Mouse (Mus musculus): ENCODE data around the gene Ifi27l2a.

The Ifi27l2a gene

DNA sequence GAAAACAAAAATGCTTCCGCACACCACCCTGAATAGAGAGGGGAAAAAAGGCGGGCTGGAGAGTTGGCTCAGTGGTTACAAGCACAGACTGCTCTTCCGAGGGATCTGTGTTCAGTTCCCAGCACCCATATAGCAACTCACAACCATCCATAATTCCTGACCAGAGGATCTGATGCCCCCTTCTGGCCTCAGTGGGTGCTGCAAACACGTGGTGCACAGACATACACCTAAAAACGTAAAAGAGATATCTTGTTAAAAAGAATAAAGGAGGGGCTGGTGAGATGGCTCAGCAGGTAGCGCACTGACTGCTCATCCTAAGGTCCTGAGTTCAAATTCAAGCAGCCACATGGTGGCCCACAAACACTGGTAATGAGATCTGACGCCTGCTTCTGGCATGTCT is 16.8 kb downstream of the Ifi27l2a start:
- no peak for DNase-seq (ENCODE audit: low spot score in 2 of 2)

DNA sequence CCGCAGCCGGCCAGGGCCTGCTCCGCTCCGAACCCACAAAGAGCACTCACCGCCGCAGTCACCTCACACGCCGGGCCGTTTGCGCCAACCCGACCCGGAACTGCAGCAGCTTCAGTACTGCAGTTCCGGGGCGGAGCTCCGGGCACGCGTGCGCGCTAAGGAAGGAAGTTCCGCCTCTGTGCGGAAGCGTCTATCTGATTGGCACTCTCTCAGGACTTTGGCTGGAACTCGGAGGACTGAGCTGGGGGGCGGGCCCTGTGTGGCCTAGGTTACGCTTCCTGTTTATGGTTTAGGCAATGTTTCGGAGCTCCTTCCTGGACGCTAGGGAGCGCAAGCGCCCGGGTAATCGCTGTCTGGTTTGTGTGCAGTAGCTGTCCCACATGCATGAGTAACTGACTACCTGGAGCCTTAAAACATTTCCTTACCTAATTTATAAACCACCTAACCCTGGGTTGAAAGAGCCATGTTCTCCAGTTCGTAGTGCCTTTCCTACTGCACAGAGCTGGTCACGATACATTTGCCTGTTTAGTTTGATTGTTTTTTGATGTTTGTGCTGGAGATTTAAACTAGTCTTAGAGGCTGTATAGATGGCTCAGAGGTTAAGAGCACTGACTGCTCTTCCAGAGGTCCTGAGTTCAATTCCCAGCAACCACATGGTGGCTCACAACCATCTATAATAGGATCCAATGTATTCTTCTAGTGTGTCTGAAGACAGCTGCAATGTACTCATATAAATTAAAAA is 17.6 kb downstream of the Ifi27l2a start, which contains the start of gene Ddx24:
TSS of gene Ddx24 (minus strand) at position 102 of the 742 bp plus-strand sequence.
- peak; percentile 99 for DNase-seq (ENCODE audit: low spot score in 2 of 2)

DNA sequence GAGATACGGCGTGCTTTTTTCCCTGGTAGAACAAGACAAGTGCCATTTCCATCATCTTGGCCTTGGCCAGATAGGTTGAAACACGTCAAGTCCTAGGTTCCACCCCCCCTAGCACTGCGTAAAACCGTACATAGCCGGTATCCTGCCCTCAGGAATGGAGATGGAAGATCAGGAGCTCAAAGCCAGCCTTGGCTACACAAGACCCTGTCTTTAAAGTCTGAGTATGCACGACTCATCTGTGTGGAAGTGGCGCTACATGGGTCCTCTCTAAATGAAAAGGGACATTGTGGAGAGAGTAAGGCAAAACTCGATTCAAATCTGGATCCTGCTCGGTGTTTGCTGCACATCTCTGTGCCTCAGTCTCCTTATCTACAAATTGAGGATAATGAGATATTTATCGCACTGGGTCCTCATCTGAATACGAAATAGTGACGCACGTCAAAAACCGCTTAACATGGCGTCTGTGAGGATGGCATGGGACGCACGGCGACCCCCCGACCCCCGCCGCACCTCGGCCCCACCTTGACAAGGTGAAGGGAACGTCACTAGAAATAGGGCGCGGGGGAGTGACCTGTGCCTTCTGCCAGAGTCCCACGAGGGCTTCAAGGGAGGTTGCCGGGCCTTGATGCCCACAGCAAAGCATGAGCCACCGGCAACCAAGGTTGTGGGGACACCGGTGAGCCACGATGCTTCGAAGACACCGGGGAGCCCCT is 18.3 kb downstream of the Ifi27l2a start:
- DNase-seq (ENCODE audit: low spot score in 2 of 2), result no peak

DNA sequence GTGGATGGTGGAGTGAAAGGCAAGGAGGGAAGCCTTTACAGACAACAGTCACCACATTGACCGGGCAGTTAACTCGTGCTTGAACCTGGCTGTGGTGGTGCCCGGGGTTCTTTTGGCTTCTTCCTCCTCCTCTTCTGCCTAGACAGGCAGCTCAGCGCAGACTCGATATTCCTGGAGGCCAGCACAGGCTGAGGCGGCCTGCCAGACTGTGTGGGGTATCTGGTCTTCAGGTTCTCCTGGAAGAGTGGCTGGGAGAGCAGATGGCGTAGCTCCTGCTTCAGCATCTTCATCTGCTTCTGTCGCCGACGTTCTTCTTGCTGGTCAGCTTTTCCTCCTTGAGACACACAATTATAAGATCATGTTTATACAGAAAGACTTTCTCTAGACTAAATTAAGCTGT is 35.3 kb downstream of the Ifi27l2a start:
- DNase-seq (ENCODE audit: low spot score in 2 of 2), result no peak

DNA sequence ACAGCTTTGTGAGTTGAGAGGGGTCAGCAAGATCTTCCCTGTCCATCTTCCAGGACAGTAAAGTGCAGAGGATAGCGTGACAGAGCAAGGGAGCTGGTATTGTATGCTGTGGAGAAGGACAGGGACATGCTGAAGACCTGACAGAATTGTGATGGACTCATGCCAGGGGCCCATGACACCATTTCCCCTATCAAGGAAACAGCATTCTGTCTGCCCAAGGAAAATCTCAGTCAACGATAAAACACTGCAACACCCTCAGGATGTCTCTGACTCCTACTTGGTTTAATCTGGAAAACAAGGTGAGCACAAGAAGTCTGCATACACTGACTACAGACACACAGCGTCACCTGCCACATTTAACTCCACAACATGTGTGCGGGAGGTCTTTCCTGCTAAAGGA is 35.8 kb downstream of the Ifi27l2a start, which contains the start of gene 9330161L09Rik:
TSS of gene 9330161L09Rik (minus strand) at position 101 of the 400 bp plus-strand sequence.
- no peak for DNase-seq (ENCODE audit: low spot score in 2 of 2)

DNA sequence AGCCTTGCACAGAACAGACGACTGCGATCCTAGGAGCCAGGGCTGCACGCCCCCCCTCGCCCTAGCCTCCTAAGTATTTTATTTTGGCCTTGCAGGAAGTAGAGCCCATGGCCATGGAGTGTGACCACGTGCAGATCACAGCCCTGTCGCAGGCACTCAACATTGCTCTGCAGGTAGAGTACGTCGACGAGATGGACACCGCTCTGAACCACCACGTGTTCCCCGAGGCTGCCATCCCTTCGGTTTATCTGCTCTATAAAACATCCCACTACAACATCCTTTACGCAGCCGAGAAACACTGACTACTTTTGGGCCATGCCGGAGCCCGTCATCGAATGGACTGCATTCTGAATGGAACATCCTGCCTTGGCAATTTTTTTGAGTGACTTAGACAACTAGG is 39.3 kb downstream of the Ifi27l2a start:
- no peak for DNase-seq (ENCODE audit: low spot score in 2 of 2)

DNA sequence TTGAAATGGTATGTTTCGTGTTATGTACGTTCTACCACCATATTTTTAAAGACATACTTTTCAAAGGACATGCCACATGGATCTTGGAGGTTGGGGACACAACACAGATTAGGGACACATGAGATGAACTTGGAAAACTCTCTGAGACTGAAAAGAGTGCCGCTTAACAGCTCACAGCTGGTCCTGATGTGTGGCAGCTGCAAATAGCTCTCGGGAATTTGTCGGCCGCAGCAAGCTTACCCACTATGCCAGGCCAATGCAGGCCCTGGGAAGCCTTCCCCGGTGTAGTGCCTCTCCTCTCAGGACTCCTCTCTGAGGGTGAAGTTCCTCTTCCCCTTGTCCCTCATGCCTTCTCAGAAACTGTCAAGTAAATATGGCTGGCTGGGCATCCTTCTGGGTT is 46.7 kb downstream of the Ifi27l2a start:
- DNase-seq (ENCODE audit: low spot score in 2 of 2), result no peak

DNA sequence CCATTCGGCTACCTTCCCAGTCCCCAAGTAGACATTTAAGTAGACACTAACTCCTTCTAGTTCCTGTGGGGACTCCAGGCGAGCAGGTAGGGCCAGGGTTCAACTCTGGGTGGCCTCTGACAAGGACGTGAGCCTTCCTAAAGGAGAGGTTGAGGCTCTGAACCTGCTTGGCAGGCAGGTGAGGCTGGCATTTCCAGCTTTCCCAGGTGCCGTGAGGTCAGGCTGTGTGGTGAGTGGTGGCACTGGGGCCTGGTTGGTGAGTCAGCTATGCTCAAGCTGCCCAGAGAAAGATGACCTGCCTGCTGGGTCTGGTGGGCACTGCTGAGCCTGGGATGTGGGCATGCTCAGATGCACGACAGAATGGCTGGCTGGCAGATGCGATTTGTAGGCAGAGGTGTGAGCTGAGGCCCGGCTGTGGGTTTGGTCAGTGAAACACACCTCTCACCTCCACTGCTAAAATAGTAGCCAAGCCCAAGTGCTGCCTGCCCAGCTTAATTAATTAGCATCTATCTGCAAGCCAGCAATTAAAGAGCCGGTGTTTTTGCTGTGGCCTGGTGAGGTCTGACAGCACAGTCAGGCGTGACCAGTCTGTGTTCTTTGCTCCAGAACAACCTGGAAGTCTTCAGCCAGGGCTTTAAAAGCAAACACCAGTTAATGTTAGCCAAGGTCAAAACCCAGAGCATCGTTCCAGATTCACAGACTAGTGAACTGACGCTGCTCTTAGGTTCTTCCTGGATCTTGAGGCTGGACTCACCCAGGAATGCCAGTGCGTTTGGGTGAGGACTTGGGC is 47.8 kb downstream of the Ifi27l2a start:
- DNase-seq (ENCODE audit: low spot score in 2 of 2), result no peak

DNA sequence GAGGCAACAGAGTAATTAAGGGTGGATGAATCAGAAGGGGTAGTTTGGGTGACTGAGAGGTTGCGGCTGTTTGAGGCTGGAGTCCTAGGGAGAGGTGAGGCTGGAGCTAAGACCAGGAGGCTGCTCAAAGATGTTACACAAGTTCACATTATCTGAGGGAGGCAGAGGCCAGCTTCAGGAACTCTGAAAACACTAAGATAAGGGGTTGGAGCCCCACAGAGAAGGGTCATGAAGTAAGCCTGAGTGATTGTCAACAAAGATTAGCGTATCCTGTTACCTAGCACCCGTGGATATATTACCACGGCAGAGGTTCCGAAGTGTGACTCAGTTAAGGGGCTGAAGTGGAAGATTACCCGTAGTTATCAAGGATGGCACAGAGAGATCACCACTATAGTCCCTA is 50.0 kb downstream of the Ifi27l2a start:
- DNase-seq (ENCODE audit: low spot score in 2 of 2), result no peak
